Mouse (Mus musculus) retina, postnatal 7 days (tissue): ENCODE results near the gene Tpbg.
"Not testable (repeated sequence)": the region's sequence is repeated elsewhere in the genome, so short reads cannot be mapped to it uniquely, and the experiment has no call there.

Experiments
- DNase-seq: peaks from one replicate; pipeline ENCODE4 v3.0.0-alpha.2; 2012; ENCODE audit warnings: low read depth, low spot score

The Tpbg gene

GRCm38 (mm10) chr9:85842351-85843011 is at the start of gene Tpbg:
Gene Tpbg, plus strand, starts transcription at chr9:85842380.
- no peak for DNase-seq

- DNase-seq, result not testable (repeated sequence)
These were observed 40.2 kb upstream of the Tpbg start for GRCm38 (mm10) chr9:85801986-85802385.

GRCm38 (mm10) chr9:85802563-85802962 is 39.6 kb upstream of the Tpbg start:
- DNase-seq, result no peak

GRCm38 (mm10) chr9:85806411-85806810 is 35.8 kb upstream of the Tpbg start:
- no peak for DNase-seq

GRCm38 (mm10) chr9:85809246-85809645 is 32.9 kb upstream of the Tpbg start:
- DNase-seq, result no peak

- no peak for DNase-seq
These were observed 21.4 kb upstream of the Tpbg start for GRCm38 (mm10) chr9:85820829-85821228.

GRCm38 (mm10) chr9:85835521-85836425 is 6.4 kb upstream of the Tpbg start:
- DNase-seq, result no peak

GRCm38 (mm10) chr9:85839626-85840025 is 2.6 kb upstream of the Tpbg start:
- DNase-seq, result no peak

GRCm38 (mm10) chr9:85841891-85842290 is 289 bp upstream of the Tpbg start:
- no peak for DNase-seq

GRCm38 (mm10) chr9:85843031-85843890 is 1.1 kb downstream of the Tpbg start:
- no peak for DNase-seq

- DNase-seq, result no peak
These were observed 1.9 kb downstream of the Tpbg start for GRCm38 (mm10) chr9:85843891-85844646.

- no peak for DNase-seq
These were observed 2.4 kb downstream of the Tpbg start for GRCm38 (mm10) chr9:85844647-85844983.

- DNase-seq, result no peak
These were observed 4.0 kb downstream of the Tpbg start for GRCm38 (mm10) chr9:85846186-85846585.

GRCm38 (mm10) chr9:85854780-85855179 is 12.6 kb downstream of the Tpbg start:
- DNase-seq, result no peak

- no peak for DNase-seq
These were observed 14.3 kb downstream of the Tpbg start for GRCm38 (mm10) chr9:85856511-85856910.

GRCm38 (mm10) chr9:85861065-85861464 is 18.9 kb downstream of the Tpbg start:
- DNase-seq, result no peak

GRCm38 (mm10) chr9:85862562-85862961 is 20.4 kb downstream of the Tpbg start:
- DNase-seq, result no peak

GRCm38 (mm10) chr9:85872908-85873307 is 30.7 kb downstream of the Tpbg start:
- DNase-seq, result no peak

GRCm38 (mm10) chr9:85893681-85894080 is 51.5 kb downstream of the Tpbg start:
- DNase-seq, result no peak
